Mouse (Mus musculus) embryo, embryonic 10 days (tissue): ENCODE results near the gene Nup62.
A peak's percentile ranks its signal among the peaks of the same experiment; 100 is the strongest.

Experiments used
- DNase-seq: peaks from one replicate; pipeline ENCODE4 v3.0.0-alpha.2; 2015; ENCODE audit warnings: low spot score

The Nup62 gene

DNA sequence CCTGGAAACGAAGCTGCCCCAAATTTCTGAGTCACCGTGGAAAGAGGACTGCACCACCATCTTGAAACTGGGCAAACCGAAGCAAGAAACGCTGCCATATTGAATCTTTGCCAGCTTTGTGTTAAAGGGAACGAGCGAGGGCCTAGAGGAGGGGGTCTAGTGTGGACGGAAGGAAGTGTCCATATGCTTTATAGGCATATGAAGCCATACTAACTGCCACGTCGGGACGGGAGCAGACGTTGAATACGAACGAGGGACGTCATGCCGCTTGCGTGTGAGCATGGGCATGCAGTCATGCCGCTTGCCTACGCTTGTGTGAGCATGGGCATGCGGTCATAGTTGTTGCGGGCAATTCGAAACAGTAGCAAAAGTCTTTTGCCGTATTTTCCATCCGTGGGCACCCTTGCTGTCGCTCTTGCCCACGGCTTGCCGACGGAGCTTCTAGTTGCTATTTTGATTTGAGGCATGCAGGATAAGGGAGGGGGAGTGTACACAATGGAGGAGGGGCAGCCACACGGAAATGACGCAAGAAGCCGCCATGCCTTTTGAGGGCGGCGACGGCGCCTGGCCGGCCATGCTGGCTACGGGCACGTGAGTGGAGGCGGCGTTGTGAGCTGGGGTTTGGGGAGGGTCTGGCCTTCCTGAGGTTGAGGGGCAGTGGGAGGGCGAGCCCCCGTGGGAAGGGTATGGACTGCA is 33.7 kb downstream of the Nup62 start:
- peak; percentile 97 for DNase-seq

DNA sequence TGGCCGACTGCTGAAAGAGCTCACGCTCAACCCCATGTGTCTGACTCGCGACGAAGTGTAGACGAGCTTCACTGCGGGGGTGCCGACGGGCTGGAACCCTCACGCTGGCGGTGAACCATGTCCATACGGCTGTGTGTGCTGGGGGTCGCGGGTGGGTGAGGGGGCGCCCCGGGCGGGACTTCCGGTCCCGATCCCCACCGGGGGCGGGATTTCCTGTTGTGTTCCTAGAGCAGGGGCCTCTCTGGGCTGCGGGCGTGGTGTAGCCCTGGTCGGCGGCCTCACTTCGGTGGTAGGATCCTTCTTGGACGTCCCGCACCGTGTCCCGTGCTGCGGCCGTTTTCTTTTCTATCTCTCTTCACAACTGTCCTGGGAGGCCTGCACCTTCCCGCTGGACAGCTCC is 34.3 kb downstream of the Nup62 start:
- DNase-seq: peak; percentile 86

DNA sequence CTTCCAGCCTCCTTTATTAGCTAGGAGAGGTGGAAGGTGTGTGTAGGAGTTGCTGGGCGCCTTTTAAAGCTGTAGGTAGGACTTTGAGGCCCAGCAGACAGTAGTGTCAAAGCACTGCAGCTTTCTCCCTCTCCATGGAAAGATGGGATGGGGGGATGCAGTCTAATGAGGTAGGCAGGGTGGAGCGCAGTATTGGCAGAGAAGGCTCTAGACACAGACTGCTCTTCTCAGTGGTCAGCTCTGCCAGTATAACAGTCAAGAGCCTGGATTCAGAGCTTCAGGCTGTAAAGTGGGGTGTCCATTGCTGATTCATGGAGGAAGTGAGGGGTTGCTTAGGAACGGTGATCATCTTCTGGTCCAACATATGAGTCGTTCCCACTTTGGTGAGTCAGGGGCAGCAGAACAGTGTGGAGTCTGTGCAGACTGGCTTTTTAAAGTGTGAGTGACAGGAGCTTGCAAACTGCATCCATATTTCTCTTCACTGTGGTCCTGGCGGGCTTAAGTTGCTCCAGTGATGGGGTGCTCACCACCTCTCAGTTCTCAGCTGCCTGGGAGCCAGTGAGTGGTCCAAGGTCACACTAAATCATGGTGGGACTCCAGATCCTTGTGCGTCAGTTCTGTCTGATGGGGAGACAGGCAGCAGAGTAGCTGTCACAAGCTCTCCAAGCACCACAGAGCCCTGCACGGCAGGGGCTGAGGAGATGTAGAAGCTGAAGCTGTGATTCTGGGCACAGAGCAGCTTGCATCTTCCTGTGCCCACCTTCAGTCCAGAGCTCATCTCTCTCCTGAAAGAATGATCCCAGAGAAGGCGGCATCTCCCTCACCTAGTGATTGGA is 35.1 kb downstream of the Nup62 start:
- DNase-seq: no peak

DNA sequence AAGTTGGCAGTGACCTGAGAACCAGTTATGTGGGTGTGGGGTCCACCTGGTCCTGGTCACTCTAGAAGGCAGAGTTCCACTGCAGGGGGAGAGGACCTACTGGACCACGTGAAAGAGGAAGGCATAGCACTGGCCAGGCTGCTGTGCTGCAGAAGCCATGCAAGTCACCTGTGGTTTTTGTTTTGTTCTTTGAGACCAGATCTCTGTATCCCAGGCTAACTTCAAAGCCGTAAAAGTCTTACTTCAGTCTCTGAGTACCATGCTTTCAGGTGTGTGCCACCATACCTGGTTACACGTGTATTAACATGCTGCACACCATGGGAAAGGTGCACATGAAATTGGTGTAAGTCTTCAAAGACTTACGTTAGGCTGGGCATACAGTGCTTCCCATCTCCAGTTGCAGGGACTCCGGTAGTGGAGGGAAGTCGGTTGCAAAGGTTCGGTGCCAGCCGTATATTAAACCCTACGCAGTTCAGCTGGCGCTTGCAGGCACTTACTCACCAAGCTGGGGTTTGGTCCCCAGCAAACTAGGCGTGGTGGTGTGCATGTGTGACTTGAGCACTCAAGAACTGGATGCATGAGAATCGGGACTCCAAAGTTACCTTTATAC is 35.8 kb downstream of the Nup62 start:
- no peak for DNase-seq

DNA sequence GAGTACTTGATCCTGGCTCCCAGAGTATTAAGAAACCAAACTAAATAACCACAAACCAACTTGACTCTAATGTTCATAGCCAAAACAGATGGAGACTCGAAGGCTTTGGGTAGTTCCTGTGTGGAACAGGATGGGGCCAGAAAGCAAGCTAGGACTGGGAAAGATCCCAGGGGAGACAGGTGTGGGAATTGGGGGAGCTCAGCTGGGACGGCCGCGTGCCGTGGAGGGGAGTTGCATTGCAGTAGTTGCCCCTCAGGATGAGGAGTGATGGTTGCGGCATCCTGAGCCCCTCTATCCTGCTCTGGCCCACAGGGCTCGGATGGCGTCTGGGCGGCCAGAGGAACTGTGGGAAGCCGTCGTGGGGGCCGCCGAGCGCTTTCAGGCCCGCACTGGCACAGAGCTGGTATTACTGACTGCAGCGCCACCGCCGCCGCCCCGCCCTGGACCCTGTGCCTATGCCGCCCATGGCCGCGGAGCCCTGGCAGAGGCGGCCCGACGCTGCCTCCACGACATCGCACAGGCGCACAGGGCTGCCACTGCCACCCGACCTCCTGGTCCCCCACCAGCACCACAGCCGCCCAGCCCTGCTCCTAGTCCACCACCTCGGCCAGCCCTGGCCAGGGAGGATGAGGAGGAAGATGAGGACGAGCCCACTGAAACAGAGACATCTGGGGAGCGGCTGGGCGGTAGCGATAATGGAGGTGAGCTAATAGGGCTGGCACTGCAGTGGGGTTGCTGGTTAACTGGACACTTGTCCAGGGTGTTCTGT is 36.6 kb downstream of the Nup62 start:
- no peak for DNase-seq

DNA sequence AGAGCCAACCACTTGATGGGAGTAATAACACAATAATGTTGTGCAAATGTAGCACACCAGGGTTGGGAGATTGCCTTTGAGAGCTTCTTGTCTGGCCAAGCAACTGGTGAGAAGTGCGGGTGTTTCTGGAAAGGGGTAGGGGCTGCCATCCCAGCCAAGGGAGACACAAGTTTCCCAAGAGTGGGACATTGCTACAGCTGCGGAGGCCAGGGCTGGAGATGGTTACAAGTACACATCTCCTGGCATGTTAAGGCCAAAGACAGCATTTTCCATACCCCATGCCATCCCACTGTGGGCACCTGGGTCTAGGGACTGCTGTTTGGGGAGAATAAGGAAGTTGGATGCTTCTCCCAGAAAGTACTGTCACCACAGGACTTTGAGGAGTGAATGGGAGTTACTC is 37.2 kb downstream of the Nup62 start:
- DNase-seq: no peak

DNA sequence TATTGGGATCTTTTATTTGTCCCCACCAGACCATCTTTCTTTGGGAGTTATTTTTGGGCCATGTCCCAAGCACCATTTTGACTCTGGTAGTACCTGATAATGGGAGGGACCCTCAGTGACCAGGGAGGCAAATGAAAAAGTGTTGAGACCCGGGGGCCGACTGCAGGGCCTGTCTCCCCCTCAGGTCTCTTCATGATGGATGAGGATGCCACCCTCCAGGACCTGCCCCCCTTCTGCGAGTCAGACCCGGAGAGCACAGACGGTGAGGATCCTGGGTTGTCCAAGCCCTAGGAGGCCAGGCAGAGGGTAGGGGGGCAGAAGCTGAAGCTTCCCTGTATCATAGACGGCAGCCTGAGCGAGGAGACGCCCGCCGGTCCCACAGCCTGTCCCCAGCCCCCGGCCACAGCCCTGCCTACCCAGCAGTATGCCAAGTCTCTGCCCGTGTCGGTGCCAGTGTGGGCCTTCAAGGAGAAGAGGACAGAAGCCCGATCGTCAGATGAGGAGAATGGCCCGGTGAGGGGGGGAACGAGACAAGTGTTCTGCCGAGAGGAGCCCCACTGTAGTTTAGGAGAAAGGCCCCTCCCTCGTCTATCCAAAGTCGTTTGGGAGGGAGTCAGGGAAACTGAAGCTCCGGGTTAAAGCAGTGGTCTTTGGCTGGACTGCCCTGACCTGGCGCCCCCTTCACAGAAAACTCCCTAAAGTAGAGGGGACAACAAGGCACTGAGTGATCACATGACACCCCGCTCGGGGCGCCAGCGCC is 37.9 kb downstream of the Nup62 start:
- DNase-seq: no peak

DNA sequence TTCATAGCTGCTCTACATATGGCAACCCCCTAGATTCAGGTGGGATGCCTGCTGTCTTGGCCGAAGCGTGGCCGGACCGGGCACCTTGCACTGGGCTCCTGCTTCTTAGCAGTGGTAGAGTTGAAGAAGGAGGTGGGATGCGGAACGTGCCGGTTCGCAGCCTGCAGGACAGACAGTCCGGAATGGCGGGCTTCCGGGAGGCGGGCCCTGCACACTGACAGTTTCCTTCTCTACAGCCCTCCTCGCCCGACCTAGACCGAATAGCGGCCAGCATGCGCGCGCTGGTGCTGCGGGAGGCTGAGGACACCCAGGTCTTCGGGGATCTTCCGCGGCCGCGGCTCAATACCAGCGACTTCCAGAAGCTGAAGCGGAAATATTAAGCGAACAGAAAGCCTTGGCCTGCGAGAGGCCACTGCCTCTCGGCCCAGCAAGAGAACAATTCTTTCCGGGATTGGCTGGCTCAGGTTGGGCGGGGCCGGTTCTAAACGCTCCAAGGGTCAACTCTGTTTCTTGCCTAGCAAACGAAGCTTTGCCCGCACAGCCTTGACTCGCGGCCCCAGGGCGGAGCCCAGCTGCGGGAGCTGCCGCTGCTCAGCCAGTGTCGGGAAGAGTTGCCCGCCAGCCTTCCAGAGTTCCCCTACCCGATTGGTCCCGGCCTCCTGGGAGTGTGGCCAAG is 38.6 kb downstream of the Nup62 start:
- DNase-seq: peak; percentile 83

DNA sequence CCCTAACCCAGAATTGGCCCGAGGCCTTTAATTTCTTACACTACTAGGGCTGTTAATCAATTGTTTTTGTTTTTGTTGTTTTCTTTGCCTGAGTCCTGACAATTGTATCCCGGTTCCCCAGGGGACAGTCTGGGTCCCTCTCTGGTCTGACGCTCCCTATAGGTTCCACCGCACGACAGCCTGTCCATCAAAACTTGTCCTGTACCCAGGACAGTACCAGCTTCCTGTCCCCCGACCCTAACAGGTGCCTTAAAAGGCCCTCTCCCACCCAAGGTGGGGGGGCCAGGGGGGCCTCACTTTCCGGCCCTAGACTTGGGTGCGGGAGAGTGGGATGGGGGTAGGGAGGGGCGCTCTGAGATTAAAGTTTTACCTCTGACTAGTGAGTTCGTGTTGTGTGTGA is 39.1 kb downstream of the Nup62 start:
- no peak for DNase-seq

DNA sequence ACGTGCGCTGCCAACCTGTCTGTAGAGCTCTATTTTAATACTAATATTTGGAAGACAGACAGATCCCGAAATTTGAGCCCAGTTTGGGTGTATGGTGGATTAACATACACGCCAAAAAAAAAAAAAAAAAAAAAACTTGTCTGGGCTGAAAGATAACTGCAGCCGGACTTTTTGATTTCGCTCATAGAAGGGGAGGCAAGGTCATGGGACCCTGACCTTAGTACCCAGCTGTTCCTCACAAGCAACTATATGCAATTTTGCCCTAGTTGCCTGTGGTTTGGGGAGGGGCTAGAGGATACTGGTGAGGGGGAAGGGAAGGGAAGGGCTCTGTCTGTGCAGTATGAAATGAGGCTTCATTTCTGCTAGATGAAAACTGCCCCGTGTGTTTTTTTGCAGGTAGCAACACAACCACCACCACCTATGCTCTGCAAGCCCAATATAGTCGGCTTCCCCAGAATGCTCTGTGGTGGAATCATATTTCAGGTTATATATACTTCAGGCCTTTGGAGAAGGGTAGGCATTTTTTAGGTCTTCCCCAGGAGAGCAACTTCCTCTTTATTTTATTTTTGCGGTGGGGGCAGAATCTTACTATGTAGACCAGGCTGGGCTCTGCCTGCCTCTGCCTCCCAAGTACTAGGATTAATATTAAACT is 40.5 kb downstream of the Nup62 start:
- DNase-seq: no peak

DNA sequence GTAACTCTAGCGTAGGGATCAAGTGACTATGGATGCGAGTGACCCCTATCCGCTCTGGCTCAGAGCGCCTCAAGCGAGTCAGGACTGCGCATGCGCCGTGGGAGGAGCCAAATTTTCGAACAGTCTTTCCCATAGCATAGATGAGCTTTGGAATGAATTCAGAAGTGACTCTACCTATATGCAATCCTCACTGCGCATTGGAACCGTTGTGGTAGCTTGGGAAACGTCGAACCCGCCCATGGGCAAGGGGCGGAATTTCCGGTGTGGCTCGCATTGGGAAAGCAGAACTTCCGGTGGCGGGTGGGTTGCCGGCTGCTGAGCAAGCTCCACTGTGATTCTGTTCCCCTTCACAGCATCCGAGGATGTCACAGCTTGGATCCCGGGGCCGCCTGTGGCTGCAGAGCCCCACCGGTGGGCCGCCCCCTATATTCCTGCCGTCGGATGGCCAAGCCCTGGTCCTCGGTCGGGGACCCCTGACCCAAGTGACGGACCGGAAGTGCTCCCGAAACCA is 41.2 kb downstream of the Nup62 start, which contains the start of gene Pnkp:
Gene Pnkp (plus strand): TSS at position 98 of the 511 bp plus-strand sequence.
- peak; percentile 91 for DNase-seq

DNA sequence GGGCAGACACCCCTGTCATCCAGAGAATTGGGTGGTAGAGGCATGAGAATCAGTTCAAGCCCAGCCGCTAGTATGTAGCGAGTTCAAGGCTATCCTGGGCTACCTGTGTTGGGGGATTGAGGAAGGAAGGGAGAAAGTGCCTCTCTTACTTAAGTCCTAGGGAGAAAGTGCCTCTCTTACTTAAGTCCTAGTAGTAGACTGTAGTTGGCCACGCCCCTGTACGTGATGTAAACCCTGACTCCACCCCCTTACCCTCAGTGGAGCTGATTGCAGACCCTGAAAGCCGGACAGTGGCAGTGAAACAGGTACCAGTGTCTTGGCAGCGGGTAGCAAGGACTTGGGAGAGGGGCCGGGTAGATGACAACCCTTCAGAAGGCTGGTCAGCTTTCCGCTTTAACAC is 42.0 kb downstream of the Nup62 start:
- DNase-seq: peak; percentile 68

DNA sequence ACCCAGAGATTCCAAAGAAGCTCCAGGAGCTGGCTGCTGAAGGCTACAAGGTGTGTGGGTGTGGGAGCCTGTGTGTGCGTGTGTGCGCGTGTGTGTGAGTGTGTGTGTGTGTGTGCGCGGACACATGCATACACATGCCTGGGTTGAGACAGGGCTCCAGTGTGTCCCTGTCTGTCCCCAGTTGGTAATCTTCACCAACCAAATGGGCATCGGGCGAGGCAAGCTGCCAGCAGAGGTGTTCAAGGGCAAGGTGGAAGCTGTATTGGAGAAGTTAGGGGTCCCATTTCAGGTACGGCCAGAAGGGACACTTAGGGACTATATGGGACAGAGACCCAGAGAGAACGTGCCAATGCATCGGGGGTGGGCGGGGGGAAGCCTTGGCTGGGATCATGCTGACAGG is 44.0 kb downstream of the Nup62 start:
- DNase-seq: no peak

DNA sequence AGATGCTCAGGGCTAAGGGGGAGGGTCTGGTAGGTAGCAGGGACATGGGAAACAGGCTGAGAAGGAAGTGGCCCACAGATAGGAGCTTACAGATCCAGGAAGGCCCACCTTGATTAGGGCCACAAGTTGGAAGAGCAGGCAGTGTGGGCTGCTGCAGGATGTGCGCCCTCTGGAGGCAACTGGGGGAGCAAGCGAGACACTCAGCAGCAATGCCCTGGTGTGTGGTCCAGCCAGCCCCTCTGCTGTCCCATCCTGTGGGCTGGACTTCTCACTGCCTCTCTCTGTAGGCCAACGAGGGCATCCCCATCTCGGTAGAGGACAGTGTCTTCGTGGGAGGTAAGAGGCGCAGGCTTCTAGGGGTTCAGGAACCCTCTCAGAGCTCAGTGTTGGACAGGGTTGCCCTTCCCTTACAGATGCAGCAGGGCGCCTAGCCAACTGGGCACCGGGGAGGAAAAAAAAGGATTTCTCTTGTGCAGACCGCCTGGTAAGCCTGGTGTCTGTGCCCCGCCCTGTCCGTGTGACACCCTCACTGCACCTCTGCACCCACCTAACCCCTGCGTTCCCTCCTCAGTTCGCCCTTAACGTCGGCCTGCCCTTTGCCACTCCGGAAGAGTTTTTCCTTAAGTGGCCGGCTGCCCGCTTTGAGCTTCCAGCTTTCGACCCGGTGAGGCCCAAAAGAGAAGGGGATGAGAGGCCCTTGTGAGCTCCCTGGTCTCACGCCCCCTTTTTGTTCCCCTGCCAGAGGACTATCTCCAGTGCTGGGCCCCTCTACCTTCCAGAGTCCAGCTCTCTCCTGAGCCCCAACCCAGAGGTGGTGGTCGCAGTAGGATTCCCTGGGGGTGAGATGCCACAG is 44.9 kb downstream of the Nup62 start:
- DNase-seq: peak; percentile 91

DNA sequence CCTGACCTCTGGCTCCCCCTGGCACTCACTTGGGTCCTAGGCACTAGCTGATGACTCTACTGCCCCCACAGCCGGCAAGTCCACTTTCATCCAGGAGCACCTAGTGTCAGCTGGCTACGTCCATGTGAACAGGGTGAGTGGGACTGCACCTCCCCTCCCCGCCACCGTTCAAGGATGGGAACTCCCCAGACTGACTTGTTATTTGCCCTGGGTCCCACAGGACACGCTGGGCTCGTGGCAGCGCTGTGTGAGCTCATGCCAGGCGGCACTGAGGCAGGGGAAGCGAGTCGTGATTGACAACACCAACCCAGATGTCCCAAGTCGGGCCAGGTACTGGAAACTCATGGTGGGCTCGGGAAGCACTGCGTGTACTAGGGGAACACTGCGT is 45.5 kb downstream of the Nup62 start:
- no peak for DNase-seq

DNA sequence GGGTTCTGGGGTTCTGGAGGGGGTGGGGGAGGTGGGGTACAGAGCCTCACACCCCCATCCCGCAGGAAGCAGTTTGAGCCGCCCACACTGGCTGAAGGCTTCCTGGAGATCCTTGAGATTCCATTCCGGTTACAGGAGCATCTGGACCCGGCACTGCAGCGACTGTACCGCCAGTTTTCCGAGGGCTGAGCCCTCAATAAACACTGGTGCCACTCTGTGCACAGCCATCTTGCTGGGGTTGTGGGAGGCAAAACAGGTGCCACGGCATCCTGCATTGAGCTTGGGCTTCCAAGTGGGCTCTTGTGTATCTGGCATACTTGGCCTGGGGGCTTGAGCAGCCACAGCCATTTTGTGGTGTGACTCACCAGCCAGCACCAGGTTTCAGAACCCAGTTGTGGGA is 46.5 kb downstream of the Nup62 start:
- DNase-seq: no peak

DNA sequence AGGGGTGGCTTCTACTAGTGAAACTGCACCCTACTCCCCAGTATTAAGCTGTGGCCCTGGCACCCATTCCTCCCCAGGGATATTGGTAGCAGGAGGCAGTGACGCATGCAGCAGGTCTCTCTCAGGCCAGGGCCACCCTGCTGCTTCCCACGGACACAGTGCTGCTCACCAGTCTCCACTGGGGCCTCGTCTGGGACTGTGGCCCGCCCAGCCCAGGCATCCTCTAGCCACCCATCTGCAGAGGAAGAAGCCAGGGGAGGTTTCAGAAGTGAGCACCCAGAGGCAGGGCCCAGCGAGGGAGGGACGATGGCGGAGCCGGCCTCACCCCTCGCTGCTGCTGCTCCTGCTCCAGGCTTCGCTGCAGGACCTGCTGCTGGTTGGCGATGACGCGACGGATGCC is 47.3 kb downstream of the Nup62 start:
- no peak for DNase-seq

DNA sequence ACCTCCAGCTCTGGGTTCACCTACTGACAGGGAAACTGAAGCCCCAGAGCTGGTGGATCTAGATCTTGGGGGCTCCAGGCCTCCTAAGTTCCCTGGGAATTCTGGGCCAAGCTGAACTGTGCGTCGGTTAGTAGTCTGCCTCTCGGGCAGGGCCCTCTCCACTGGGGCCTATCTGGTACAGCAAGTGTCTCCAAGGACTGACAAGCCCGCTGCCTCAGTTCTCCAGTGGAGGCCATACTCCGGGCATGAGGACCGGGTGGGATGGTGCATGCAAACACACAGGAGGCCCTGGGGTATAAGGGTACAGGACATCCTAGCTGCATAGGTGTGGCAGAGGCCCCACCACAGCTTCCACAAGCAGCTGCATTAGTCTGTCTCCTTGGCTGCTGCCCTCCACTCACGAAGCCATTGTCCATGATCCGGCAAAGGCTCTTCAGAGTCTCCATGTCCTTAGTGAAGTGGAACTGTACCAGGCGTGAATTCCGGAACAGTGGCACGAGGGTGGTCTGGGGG is 48.1 kb downstream of the Nup62 start:
- no peak for DNase-seq
